Mouse (Mus musculus) kidney, embryonic 15.5 days (tissue): ENCODE measurements around the gene 4930432M17Rik. TPM values are rescaled to one million over a fixed set of nuclear protein-coding genes. Genes with fewer than 3 reads are reported as not detected.

Source experiments
- ATAC-seq: fragments of 200-750 bp; cut with Nextera tagmentation; replicated peaks from 2 replicates; pipeline ENCODE4 v1.8.0; 2017; ENCODE audit warnings: moderate TSS enrichment; ENCODE audit not compliant: low FRiP score
- H3K27ac ChIP-seq: fragments of 300-500 bp; sonication (generic); 2 replicates; pipeline ENCODE4 v1.5.1; 2015; ENCODE audit warnings: mild to moderate bottlenecking, inconsistent platforms
- H3K27me3 ChIP-seq: fragments of 300-500 bp; sonication (generic); 2 replicates; pipeline ENCODE4 v1.6.1; 2015; ENCODE audit warnings: inconsistent platforms
- H3K36me3 ChIP-seq: fragments of 300-500 bp; sonication (generic); 2 replicates; pipeline ENCODE4 v1.6.1; 2015; ENCODE audit warnings: inconsistent platforms
- H3K4me1 ChIP-seq: fragments of 300-500 bp; sonication (generic); 2 replicates; pipeline ENCODE4 v1.6.1; 2015; ENCODE audit warnings: inconsistent platforms
- H3K4me2 ChIP-seq: fragments of 300-500 bp; sonication (generic); 2 replicates; pipeline ENCODE4 v1.6.1; 2015; ENCODE audit warnings: moderate library complexity, mild to moderate bottlenecking, inconsistent platforms
- H3K4me3 ChIP-seq: fragments of 300-500 bp; sonication (generic); replicated peaks from 2 replicates; pipeline ENCODE4 v1.5.1; 2015; ENCODE audit warnings: mild to moderate bottlenecking, inconsistent platforms
- H3K9ac ChIP-seq: fragments of 300-500 bp; sonication (generic); 2 replicates; pipeline ENCODE4 v1.6.1; 2015; ENCODE audit warnings: mild to moderate bottlenecking, inconsistent platforms
- H3K9me3 ChIP-seq: fragments of 300-500 bp; sonication (generic); replicated peaks from 2 replicates; pipeline ENCODE4 v1.6.1; 2016; ENCODE audit warnings: inconsistent platforms
- WGBS: fragments of 180-500 bp; shearing (Covaris S2); methylation state at CpG from one replicate; pipeline ENCODE4 v1.1.7; 2015; ENCODE audit warnings: mixed read lengths; 5-methylcytosine and 5-hydroxymethylcytosine counted together
- polyA plus RNA-seq: library from polyadenylated mRNA; unstranded; fragments of >200 nt; fragmentation: Nextera tagmentation; extraction: Ambion mirVana; gene quantifications from 2 replicates; pipeline ENCODE4 v1.2.1, GENCODE M21; 2015

Gene 4930432M17Rik
- polyA plus RNA-seq, 1 experiment from 2014 or later, result not detected

- H3K4me1 ChIP-seq, result peaks cover 24% of the 10 kb centered on the region
- no peak overlapping the region for H3K4me3 ChIP-seq
- ATAC-seq, result no peak
- no peak overlapping the region for H3K27ac ChIP-seq
- no peaks in the 10 kb centered on the region for H3K27me3 ChIP-seq
- H3K9me3 ChIP-seq, result no peaks in the 10 kb centered on the region
- H3K4me2 ChIP-seq, result no peak overlapping the region
- WGBS, result 80% methylated on average over 2 of the region's 2 CpGs
- H3K36me3 ChIP-seq, result no peaks in the 10 kb centered on the region
- no peak overlapping the region for H3K9ac ChIP-seq
These were observed 43.9 kb downstream of the 4930432M17Rik start for GRCm38 (mm10) chr3:121714461-121714860.

GRCm38 (mm10) chr3:121715336-121715735 lies 44.8 kb downstream of the 4930432M17Rik start:
- H3K9ac ChIP-seq, result no peak overlapping the region
- no peaks in the 10 kb centered on the region for H3K36me3 ChIP-seq
- no peaks in the 10 kb centered on the region for H3K27me3 ChIP-seq
- no peak overlapping the region for H3K4me2 ChIP-seq
- no peak overlapping the region for H3K4me3 ChIP-seq
- no peaks in the 10 kb centered on the region for H3K9me3 ChIP-seq
- ATAC-seq, result no peak
- H3K27ac ChIP-seq, result no peak overlapping the region
- H3K4me1 ChIP-seq, result peaks cover 24% of the 10 kb centered on the region

GRCm38 (mm10) chr3:121715741-121716459 lies 45.3 kb downstream of the 4930432M17Rik start:
- H3K9ac ChIP-seq, result no peak overlapping the region
- H3K27me3 ChIP-seq, result no peaks in the 10 kb centered on the region
- no peak overlapping the region for H3K4me3 ChIP-seq
- peaks cover 24% of the 10 kb centered on the region for H3K4me1 ChIP-seq
- no peaks in the 10 kb centered on the region for H3K36me3 ChIP-seq
- H3K9me3 ChIP-seq, result no peaks in the 10 kb centered on the region
- 79% methylated on average over 6 of the region's 6 CpGs for WGBS
- H3K4me2 ChIP-seq, result no peak overlapping the region
- no peak for ATAC-seq
- no peak overlapping the region for H3K27ac ChIP-seq

GRCm38 (mm10) chr3:121716480-121716879 lies 45.9 kb downstream of the 4930432M17Rik start:
- Histone ChIP-seq H3K27me3 (0 out of 2 replicates have a peak, but pooled peaks cover 4% of the 10 kb centered on the region), H3K4me2 (no peak overlapping the region), H3K9ac (no peak overlapping the region), H3K36me3 (no peaks in the 10 kb centered on the region), H3K9me3 (no peaks in the 10 kb centered on the region), H3K27ac (no peak overlapping the region), H3K4me3 (no peak overlapping the region), H3K4me1 (peaks cover 27% of the 10 kb centered on the region)
- no peak for ATAC-seq
- 77% methylated on average over 5 of the region's 5 CpGs for WGBS

GRCm38 (mm10) chr3:121718679-121719078 lies 48.1 kb downstream of the 4930432M17Rik start:
- no peak overlapping the region for H3K9ac ChIP-seq
- 65% methylated on average over 8 of the region's 8 CpGs for WGBS

DNA sequence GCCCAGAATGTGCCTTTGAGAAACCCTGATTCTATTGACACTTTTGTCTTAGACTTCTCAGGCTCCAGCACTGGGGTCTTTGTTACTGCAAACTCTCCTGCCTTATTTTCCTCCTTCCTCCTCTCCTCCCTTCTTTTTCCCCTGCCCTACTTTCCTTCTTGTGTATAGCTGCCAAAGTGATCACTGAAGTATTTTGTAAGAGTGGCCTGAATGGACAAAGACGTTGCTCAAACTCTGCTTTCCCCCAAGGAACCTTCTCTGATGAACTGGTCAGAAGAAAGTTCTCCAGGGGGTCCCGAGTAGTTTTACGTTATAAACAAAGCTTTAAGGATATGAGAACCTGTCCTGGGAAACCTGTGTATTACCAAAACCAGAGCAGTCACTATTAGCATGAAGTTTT lies 49.1 kb downstream of the 4930432M17Rik start:
- Histone ChIP-seq H3K4me2 (no peak overlapping the region), H3K4me3 (no peak overlapping the region), H3K4me1 (peaks cover 23% of the 10 kb centered on the region), H3K27me3 (peaks cover 8% of the 10 kb centered on the region; the same call in 1 of the 2 replicates), H3K9ac (no peak overlapping the region), H3K9me3 (no peaks in the 10 kb centered on the region), H3K27ac (no peak overlapping the region), H3K36me3 (no peaks in the 10 kb centered on the region)
- 83% methylated on average over 3 of the region's 3 CpGs for WGBS
- no peak for ATAC-seq

More at GRCm38 (mm10) chr3:121718679-121719078, 48.1 kb downstream of the 4930432M17Rik start:
- ATAC-seq, result no peak
- Histone ChIP-seq H3K36me3 (no peaks in the 10 kb centered on the region), H3K4me2 (no peak overlapping the region), H3K4me1 (peaks cover 20% of the 10 kb centered on the region), H3K4me3 (no peak overlapping the region), H3K27ac (no peak overlapping the region), H3K9me3 (no peaks in the 10 kb centered on the region), H3K27me3 (peaks cover 8% of the 10 kb centered on the region; the same call in 1 of the 2 replicates)

GRCm38 (mm10) chr3:121720801-121721690 lies 50.5 kb downstream of the 4930432M17Rik start:
- H3K36me3 ChIP-seq, result no peaks in the 10 kb centered on the region
- ATAC-seq, result no peak
- WGBS, result 41% methylated on average over 14 of the region's 14 CpGs
- H3K4me2 ChIP-seq, result peak overlapping the region; percentile 15; the same call in 1 of the 2 replicates
- peaks cover 26% of the 10 kb centered on the region for H3K4me1 ChIP-seq
- H3K4me3 ChIP-seq, result no peak overlapping the region
- H3K27ac ChIP-seq, result no peak overlapping the region
- H3K9me3 ChIP-seq, result no peaks in the 10 kb centered on the region
- peaks cover 8% of the 10 kb centered on the region; the same call in 1 of the 2 replicates for H3K27me3 ChIP-seq
- H3K9ac ChIP-seq, result no peak overlapping the region

DNA sequence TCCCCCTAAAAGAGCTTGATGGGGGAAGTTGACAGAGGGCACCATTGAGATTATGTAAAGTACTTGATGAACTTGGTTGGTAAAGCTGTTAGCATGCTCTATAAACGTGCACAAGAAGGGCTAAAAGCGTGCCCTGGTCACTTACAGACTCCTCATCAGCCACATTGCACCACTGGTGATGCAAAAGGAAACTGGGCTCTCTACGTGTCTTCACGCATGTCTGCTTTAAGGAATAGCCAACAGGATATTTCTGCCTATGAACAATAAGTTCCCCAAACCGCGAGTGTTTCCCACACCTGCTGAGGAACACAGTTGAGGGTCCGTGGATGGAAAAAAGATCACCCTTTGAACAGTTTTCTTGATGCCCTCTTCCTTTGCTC lies 51.1 kb downstream of the 4930432M17Rik start:
- Histone ChIP-seq H3K4me1 (peaks cover 26% of the 10 kb centered on the region), H3K4me2 (no peak overlapping the region; the same call in 1 of the 2 replicates), H3K4me3 (no peak overlapping the region), H3K36me3 (no peaks in the 10 kb centered on the region), H3K27me3 (peaks cover 8% of the 10 kb centered on the region; the same call in 1 of the 2 replicates), H3K27ac (no peak overlapping the region), H3K9ac (no peak overlapping the region), H3K9me3 (no peaks in the 10 kb centered on the region)
- WGBS, result 79% methylated on average over 7 of the region's 7 CpGs
- ATAC-seq, result no peak

DNA sequence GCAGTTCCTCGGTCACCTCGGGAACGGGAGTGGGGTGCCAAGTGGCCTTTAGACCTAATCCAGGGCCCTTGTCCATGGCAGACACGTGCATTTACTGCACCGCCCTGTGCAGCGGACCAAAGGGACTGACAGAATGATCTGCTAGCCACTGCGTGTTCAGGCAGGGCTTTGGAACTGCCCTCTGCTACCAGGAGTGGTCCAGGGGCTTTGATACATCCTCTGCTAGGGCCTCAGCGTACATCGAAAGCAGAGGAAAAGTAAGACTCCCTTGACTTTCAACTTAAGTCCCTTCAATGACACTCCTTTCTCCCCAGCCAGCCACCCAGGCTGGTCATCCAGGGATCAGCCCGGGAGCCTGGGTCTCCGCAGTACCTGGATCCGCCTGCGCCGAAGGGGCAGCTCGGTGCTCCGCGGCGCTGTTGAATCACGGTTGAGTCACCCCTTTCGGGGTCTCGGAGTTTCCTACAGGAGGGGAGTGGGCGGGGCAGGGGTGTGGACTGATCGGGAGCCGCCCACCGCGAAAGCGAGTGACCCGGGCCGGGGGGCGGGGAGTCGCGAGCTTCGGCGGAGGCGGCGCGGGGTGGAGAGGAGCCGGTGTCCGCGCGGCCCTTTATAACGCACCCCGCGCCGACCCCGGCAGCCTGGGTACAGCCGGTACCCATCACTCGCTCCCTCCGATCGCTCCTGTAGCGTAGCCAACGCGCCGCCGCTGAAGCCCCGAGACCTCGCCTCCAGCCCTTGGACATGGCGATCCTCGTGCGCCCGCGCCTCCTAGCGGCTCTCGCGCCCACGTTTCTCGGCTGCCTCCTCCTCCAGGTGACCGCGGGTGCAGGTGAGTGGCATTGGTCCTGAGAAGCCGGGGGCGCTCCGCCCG lies 52.6 kb downstream of the 4930432M17Rik start, which contains the start of gene F3:
Gene F3 (plus strand): TSS at position 567 of the 874 bp plus-strand sequence.
- peak within 1 kb of the TSS; percentile 80 for H3K27ac ChIP-seq
- H3K4me2 ChIP-seq, result peak within 1 kb of the TSS; percentile 87
- no peaks in the 10 kb centered on the region for H3K9me3 ChIP-seq
- H3K36me3 ChIP-seq, result no peaks in the 10 kb centered on the region
- peak; percentile 92 for ATAC-seq
- peaks cover 8% of the 10 kb centered on the region; the same call in 1 of the 2 replicates for H3K27me3 ChIP-seq
- H3K9ac ChIP-seq, result peak within 1 kb of the TSS; percentile 58
- peaks cover 26% of the 10 kb centered on the region for H3K4me1 ChIP-seq
- WGBS, result under 1% methylated on average over 73 of the region's 73 CpGs
- peak within 1 kb of the TSS; percentile 75 for H3K4me3 ChIP-seq

DNA sequence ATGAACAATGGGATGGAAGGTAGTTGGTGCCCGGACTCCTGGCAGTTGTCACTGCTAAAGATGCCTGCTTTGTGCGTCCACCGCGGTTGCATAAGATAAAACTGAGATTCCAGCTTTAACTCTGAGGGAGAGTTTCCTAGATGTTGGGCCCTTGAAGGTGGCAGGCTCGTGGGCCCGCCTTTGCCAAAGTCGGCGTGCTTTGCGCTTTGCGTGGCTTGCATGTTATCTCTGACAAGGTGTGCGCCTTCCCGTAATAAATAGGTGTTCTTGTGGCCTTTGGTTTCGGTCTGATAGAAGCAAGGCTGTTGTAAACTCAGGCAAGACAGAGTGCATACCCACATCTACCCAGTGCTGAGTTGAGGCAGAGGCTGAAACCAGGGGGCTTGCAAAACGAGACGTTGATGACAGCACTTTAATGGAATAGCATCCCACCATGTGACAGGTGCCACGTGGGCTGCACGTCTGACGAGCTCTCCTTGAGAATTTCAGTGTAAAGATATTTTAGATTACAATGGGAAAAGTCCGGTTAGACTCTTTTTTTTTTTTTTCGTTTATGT lies 53.5 kb downstream of the 4930432M17Rik start:
- ATAC-seq, result no peak
- Histone ChIP-seq H3K27me3 (peaks cover 8% of the 10 kb centered on the region; the same call in 1 of the 2 replicates), H3K9me3 (no peaks in the 10 kb centered on the region), H3K4me2 (peak overlapping the region; percentile 87), H3K36me3 (no peaks in the 10 kb centered on the region), H3K4me1 (peaks cover 26% of the 10 kb centered on the region), H3K4me3 (peak overlapping the region; percentile 75), H3K9ac (peak overlapping the region; percentile 58), H3K27ac (no peak overlapping the region)
- 4% methylated on average over 20 of the region's 20 CpGs for WGBS

DNA sequence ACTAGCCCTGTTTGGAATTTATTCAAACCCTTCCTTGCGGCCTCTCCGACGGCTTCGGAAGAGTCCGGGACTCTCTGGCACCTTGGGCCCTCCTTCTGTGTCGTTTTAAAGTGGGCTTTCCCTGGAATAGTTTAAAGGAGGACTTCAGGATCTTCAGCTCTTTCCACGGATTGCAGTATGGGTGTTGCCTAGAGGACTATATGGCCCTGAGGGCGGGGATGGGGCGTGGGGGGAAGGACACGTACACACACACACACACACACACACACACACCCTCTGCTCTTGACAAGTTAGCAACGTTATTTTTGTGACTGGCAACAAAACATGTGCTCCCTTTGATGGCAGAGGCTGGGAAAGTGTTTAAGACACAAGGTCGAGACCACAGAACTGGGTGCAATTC lies 54.0 kb downstream of the 4930432M17Rik start:
- 21% methylated on average over 12 of the region's 12 CpGs for WGBS
- H3K9ac ChIP-seq, result no peak overlapping the region; the same call in 1 of the 2 replicates
- ATAC-seq, result no peak

More for the DNA sequence above, 54.0 kb downstream of the 4930432M17Rik start:
- no peaks in the 10 kb centered on the region for H3K9me3 ChIP-seq
- peaks cover 26% of the 10 kb centered on the region for H3K4me1 ChIP-seq
- no peaks in the 10 kb centered on the region for H3K36me3 ChIP-seq
- no peak overlapping the region for H3K27ac ChIP-seq
- peaks cover 8% of the 10 kb centered on the region; the same call in 1 of the 2 replicates for H3K27me3 ChIP-seq
- peak overlapping the region; percentile 75 for H3K4me3 ChIP-seq
- H3K4me2 ChIP-seq, result peak overlapping the region; percentile 87
